Mouse (Mus musculus) liver, embryonic 14.5 days (tissue): ENCODE results near the gene Erg.

Experiments used
- CTCF ChIP-seq: IDR thresholded peaks from 2 replicates; pipeline ENCODE4 v1.5.1; 2016; ENCODE audit warnings: antibody characterized with exemption, low read depth, control low read depth
- EP300 ChIP-seq: IDR thresholded peaks from 2 replicates; pipeline ENCODE4 v1.6.1; 2016; ENCODE audit warnings: antibody characterized with exemption, low read depth

DNA sequence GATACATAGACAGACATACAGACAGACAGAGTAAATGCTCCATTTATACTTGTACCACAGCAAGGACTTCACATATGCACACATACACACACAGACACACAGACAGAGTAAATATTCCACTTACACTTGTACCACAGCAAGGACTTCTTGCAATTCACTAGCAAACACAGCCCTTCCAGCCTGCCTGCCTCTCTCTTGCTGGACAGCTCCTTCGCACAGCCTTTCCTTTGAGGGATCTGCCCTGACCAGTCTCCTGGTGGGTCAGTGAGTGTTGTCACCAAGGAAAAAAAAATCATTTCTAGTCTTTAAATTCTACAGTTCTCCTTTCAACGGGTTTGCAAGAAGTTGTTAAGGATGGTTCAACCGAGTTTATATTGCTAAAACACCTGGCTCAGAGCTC, 92.3 kb downstream of the Erg start:
- no peak for TF ChIP-seq CTCF
- TF ChIP-seq EP300, result no peak
